Mouse (Mus musculus): ENCODE data around the gene Tubb4b. TPM values are rescaled to one million over a fixed set of nuclear protein-coding genes. Genes with fewer than 3 reads are reported as not detected.

The Tubb4b gene
- total RNA-seq, 4 experiments from 2014 or later: 308 to 380 (median 323) TPM

DNA sequence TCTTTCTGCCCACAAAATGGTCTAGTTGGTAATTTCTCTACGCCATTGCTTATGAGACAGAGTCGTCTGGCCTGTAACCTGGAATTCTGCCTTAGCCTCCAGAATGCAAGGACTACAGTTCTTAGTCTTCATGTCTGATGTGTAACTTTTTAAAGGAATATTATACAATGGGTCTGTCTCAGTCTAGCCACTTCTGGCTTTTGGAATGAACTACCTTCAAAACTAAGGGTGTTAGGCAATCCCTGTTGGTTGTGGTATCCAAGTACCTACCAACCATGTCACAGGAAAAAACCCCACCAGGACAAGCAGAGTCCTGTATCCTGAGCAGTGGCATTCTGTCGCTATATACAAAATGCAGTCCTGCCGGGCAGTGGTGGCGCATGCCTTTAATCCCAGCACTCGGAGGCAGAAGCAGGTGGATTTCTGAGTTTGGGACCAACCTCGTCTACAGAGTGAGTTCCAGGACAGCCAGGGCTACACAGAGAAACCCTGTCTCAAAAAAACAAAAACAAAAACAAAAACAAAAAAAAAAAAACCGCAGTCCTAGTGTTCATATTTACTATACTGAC lies 1.4 kb upstream of the Tubb4b start:
- no peak for DNase-seq (ENCODE audit: low spot score)

DNA sequence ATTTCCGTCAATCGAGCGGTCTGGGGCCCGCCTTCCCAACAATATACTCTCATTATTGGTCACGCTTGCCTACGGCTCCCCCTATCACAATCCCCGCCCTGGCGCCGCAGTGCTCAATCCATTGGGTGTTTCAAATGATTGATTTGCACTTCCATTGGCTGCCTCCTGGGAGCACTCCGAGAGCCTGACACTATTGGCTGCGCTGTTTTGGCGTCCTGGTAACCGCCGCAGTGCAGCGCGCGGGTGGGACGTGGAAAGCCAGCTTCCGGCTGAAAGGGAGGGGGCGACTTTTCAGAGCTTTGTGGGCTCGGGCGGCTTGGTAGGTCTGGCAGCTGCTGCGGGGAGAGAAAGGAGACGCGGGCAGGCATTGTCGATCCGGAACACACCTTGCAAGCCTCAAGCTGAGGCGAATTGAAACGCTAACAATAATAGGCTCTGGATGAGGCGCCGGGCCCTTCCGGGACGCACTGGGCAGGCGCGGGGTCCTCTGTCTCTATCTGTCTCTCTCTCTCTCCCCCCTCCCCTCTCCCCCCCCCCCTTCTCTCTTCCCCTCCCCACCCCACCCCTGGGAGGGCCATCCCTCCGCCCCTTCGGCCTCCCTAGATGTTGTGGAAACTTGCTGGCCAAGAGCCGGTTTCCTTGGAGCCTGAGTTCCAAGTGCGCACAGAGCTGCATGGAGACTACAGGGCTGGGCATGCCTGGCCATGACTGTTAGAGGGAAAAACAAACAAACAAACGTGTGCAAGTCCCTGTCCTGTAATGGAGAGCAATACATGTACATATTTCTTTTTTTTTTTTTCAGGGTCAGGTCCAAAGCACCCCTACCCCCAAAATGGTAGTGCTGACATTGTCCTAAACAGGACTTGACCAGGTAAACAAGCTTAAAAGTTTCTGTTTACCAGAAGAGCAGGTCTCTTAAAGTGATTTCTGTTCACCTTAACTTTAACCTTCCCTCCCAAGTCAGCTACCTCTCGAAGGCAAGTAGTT lies 557 bp upstream of the Tubb4b start:
- DNase-seq (ENCODE audit: low spot score): peak; percentile 99

DNA sequence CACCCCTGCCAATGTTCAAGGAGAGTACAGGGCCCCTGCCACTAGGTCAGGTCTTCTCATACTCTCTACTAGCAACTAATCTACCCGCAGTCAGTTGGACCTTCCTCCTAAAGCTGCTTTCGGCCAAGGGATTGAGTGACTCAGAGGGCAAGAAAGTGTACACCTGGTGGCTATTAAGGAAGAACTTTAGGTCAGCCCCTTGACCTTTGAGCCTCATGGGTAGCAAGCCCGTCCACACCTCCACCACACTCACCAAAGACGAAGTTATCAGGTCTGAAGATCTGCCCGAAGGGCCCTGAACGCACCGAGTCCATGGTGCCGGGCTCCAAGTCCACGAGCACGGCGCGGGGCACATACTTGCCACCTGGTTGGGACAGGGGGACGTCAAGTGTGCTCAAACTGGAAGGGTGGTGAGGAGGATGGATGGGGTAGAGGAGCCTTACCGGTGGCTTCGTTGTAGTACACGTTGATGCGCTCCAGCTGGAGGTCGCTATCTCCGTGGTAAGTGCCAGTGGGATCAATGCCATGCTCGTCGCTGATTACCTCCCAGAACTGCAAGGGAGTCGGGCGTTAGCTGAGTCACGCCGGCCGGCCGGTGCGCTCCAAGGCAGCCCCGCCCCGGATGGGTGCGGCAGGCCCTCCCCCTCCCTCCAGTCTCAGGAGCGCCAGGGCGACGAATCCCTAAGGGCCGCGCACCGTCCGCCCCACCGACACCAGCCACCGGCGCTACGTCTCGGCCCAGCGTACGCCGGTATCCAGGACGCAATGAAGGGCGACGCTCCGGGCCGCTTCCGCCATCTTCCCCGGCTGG lies 616 bp downstream of the Tubb4b start:
- DNase-seq (ENCODE audit: low spot score): peak; percentile 80

DNA sequence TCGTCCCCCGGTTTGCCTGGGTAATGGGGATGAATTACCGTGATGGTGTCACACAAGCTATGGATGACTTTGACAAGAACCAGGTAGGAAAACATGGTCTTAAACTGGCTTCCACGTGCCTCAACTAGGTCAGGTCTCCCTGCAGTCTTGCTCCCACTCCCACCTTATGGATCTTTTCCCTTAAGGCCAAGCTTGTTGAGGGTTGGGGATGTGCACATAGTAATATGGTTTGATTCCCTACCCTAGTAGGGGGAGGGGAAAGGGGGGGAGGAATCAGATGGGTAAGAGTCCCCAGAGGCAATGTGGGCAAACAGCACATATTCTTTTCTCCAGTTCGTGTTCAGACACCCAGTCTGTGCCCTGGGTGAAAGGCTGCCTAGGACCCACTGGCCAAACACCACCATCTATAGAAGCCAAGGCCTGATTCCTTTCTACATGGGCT lies 3.1 kb downstream of the Tubb4b start:
- no peak for DNase-seq (ENCODE audit: low spot score)

DNA sequence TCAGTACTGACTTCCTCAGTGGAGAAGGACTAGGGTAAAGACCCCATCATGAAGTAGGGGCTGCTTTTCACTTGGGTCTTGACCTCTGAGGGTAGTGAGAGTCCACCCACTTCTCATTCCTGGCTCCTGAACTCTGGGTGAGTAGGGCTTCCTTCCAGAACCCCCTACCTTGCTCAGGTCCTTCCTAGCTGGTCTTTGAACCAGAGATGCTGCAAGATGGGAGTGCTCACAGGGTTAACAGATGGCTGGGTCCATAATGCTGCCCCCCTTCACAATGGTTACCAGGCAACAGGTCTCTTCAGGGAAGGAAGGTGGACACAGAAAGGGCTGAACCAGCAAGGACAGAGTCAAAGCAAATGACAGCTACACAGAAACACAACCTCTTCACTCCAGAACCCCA lies 6.1 kb downstream of the Tubb4b start, which contains the start of gene Fam166a:
Gene Fam166a (plus strand): TSS at position 301 of the 400 bp plus-strand sequence.
- DNase-seq (ENCODE audit: low spot score): no peak

DNA sequence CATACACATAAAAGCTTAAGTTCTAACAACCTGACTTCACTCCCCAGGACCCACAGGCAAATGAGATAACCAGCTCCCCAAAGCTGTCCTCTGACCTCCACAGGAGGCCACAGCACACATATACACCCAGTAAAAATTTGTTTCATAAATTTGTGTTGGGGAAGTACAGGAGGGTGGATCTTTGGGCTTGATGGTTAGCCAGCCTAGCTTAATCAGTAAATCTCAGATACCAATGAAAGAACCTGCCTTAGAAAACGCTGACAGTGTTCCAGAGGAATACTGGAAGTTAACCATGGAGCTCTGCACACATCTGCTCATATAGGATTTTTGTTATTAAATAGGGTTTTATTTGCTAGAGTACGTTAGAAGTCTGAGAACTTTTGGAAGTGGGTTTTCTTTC lies 6.8 kb downstream of the Tubb4b start:
- no peak for DNase-seq (ENCODE audit: low spot score)

DNA sequence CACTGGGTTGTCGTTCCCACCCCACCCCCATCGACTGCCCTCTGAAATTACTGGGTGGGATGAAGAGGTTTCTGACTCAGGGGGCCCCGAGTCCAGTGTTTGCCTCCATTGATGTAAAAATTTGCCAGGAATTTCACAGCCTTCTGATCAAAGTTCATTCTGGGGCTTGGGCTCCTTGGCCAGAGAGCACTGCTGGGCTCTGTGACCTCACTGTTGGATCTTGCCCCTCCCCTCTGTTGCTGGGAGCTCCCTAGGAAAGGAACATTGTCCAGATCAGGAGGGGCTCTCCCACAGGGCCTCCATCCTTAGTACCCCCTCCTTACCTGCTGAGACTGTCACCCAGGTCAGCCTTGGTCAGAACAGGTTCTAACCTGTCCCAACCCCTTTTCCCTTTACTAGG lies 10.1 kb downstream of the Tubb4b start, which contains the start of gene Stpg3:
Gene Stpg3 (minus strand): TSS at position 194 of the 400 bp plus-strand sequence.
- DNase-seq (ENCODE audit: low spot score): no peak

DNA sequence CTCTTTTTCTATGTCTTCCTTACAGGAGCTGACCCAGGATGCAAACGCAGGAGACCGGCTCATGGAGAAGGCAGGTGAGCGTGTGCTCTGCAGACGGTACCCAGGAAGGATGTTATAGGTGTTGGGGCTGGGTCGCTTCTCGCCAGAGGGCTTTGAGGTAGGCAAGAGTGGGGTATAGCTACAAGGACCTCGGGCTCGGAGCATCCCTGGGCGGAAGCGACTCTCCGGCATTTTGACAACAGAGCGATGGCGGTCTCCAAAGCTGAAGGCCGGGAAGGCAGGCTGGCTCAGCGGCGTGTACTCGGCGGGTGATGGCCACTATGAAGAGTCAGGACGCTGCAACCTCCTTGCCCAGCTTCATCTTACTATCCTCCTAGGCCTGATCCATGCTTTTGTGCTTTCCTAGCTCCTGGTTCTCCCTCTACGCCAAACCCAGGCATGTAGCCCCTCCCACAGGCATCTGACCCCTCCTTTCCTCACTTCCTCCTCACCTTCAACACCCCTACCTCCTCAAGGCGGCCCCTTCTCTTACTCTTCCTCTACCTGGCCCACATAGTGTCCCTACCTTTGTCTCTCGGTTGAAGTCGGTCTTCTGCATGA lies 11.1 kb downstream of the Tubb4b start:
- no peak for DNase-seq (ENCODE audit: low spot score)

DNA sequence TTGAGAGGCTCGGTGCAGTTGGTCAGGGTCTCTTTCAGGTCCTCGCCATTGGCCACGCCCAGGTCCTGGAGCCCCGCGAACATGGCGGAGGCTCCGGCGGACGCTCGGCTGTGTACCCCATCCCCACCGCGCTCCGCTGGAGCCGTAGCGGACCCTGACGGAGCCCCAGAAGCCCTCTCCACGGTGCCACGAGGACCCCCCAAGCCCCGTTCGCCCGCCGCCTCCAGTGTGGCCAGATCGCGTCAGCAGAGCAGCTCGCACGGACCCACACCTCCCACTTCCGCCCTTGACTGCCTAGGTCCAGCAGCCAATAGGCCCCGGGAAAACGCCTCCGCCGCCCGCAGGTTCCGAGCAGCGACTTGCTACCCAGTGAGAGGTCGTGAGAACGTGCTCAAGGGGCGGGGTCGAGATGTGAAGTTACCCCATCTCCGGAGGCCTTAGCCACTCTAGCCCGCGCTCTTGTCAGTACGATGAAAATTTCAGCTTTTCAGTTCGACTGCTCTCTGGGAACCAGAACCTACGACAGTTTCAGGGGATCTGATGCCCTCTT lies 13.3 kb downstream of the Tubb4b start, which contains the start of gene Nelfb:
Gene Nelfb (minus strand): TSS at position 369 of the 550 bp plus-strand sequence.
- DNase-seq (ENCODE audit: low spot score): peak; percentile 90

DNA sequence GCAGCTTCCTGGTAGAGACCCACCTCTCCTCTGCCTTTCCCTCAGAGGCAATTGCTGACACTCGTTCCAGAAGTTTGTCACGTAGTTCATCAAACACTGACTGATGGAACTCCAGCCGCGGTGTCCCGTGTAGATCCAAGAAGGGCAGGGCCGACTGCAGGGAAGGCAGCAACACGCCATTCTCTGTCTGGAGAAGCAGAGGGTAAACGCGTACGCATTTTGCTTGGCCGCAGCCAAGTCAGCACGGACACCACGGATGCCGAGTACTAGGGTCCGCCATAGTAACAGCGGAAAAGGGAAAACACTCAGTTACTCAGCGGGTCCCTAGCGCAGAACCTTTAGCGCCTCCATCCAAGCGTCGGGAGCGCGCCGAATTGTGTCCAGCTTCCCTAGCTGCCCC lies 13.8 kb downstream of the Tubb4b start:
- DNase-seq (ENCODE audit: low spot score): no peak

DNA sequence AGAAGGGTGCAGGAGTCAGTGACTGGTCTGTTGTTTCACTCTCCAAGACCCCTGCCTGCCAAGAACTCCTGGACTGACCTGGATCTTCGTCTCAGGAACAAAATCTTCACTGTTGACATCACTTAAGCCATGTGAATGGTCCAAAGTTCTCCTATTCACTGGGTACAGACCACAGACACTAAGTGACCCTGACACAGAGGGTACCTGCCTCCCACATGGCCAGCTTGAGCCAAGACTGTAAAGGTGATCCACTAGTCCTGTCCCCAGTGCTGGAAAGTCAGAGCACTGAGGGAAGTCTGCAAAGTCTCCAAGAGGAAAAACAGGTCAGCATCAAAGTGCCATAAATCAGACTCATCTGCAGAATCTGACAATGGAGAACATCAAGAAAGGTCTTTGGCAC lies 16.9 kb downstream of the Tubb4b start:
- DNase-seq (ENCODE audit: low spot score): no peak

DNA sequence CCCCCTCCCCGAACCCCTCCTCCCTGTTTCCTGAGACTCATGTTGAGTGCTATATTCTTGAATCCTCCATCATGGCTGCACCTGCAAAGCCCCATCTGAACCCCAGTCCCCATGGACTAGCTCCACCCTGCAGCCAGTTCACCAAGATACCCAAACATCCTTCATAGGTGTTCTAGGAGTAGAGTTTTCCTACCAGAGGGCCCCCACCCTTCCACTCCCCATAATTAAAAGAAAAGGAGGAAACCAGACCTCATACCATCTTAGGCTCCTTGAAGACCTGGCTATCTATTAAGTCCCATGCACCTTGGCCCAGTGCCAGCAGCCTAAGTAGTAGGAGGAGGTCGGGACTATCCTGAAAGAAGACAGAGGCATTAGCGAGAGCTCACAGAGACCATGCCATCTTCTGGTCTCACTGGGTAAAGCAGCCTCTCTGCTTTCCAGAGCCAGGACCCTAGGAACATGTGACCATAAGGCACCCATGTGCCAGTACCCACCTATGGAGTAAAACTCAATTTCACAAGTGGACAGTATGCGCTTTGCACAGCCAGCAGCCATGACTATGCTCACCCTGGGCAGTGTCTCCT lies 20.8 kb downstream of the Tubb4b start:
- no peak for DNase-seq (ENCODE audit: low spot score)

DNA sequence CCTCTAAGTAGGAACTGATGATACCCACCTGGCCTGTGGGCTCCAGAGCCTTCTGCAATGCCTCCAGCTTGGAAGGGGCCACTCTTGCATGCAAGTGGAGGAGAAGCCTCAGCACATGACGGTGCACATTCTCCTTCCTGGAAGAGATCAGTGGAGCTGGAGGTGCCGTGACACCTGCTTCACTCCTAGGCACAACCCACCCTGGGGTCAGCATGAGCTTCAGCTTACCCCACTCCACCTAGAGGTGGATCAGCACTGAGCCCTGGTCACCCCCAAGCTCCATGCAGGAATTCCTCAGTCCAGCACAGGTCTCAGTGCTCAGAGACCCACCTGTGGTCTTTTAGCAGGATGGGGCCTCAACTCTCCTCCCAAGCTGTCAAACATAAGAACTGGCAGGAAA lies 23.9 kb downstream of the Tubb4b start:
- no peak for DNase-seq (ENCODE audit: low spot score)

DNA sequence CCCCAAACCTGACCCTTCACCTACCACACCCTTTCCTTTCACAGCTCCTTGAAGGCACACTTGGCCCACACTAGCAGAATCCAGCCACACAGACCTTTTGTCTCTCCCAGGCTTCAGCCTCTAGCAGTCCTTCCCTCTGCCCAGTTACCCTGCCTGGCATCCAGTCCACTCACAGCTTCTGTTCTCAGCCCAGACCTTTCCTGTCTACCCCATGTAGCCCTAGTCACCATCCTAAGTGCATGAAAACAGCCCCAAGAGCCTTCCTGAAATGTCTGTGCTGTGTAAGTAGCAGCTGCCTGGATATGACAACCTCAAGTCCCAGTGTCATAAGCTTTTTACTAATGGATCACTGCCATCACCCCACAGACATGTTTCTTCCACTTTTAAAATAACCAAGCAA lies 26.6 kb downstream of the Tubb4b start:
- no peak for DNase-seq (ENCODE audit: low spot score)

DNA sequence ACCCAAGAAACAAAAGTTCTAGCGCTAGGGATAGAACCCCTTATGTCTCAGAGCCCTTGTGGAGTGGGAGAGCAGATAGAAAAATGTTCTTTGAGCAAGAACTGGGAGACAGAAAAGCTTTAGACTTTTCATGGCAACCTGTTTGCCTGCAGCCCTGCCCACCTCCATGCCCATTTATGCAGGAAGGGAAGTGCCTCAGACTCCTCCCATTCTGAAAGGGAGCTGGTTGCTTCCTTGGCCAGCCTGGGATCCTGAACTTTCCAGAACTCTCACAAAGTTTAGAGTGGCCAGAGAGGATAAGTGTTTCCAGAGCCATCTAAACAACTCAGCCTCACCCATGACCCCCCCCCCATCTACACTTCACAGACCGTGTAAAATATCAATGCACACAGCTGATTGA lies 27.3 kb downstream of the Tubb4b start:
- DNase-seq (ENCODE audit: low spot score): peak; percentile 30

DNA sequence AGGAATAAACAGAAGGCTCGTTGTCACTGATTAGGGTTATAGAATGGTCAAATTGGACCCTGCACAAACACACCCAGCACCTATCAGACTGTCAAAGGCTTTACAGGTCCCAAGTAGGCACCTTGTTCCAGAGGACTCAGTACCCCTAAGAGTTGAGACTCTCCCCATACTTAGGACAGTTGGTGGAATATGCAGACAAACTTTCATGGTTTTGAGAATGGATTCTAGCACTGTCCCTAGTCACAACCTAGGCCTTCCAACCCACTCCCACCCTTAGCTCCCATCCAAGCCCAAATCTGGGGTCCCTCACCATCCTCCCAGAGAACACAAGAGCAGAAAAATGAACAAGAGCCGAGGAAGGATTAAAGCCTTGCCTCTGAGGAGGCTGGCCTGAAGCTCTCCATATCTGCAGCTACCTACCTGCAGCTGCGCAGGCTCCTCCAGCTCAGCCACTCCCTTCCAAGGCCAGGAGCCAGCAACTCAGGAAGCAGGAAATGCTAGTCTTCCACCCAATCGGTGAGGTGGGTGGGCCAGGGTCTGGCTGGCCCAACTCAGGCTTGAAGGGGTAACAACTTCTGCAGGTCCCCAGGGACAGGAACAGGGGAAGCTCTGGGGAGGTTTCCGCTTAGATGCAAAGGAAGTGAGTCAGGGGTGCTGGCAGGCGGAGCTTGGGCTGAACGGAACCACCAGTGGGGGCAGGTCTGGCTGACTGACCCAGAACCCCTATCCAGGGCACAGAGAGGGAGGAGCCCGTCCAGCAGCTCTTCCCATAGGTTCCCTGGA lies 28.1 kb downstream of the Tubb4b start, which contains the start of gene Tor4a:
Gene Tor4a (minus strand): TSS at position 715 of the 783 bp plus-strand sequence.
- DNase-seq (ENCODE audit: low spot score): peak; percentile 94

DNA sequence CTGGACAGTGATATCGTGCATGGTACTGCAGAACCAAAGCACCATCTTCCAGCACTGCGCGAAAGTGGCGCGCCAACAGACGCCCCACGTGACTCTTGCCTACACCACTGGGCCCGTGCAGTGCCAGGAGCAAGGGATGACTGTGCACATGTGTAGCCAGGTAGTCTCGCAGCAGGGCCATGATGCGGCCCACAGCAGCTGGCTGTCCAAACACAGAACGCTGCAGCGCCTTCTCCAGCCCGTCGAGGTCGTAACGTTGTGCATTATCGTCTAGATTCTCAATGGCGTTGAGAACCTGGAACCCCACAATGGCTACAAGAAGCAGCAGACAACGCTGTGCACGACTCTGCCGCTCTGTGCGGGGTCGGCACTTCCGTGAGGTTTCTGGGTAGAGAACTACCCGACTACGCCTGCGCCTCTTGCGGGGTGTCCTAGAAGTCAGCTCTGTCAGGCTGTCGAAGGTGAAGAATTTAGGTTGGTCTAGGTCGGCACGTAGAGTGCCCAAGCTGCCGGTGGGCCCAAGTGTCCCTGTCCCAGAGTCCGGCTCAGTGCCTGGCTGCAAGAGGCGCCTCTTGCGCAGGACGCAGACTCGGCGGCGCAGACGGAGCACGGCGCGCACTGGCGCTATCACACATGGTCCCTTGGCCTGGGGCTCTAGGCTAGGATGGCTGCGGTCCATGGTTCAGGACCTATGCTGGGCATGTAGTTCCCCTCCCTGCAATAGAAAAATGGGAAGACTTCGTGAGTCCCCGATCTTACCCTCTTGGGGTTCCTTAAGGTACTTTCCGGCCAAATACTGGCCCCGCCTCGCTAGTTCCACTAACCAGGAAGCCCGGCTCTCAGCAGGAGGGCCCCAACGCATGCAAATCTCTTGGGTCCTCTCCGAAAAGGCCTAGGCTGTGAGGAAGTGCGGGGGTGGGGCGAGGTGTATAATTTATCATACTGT lies 29.0 kb downstream of the Tubb4b start:
- DNase-seq (ENCODE audit: low spot score): peak; percentile 82

DNA sequence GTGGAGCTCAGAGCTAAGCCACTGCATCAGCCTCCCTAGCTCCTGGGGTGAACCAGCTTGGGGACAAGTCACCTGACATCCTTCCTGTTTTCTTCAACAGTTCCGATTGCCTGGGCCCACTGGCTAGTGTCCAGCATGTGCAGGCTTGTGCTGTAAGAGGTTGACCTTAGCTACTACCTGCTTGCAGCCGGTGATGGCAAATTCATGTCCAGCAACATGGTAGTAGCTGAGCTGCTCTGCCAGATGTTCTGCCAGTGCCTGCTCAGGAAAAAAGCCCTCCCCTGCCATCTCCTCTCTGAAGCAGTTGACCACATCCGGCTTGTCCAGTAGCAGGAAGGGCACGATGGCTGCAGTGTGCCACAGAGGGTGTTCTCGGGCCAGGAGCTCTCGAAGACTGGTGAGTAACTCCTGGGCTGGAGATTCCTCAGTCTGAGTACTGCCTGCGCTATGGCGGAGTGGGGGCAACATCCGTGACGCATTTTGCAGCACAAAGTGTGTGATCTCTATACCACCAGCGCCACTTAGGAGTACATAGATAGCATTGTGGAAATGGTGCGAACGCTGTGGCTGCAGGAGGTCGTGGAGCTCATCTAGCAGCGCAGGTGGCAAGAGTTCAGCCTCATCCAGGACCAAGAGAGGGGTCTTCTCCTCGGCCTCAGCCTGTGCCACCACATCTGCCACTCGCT lies 29.9 kb downstream of the Tubb4b start:
- peak; percentile 38 for DNase-seq (ENCODE audit: low spot score)
